Mouse (Mus musculus): ENCODE data around the gene Gm2832. TPM values are rescaled to one million over a fixed set of nuclear protein-coding genes. Genes with fewer than 3 reads are reported as not detected.
"Not testable (repeated sequence)": the region's sequence is repeated elsewhere in the genome, so short reads cannot be mapped to it uniquely, and the experiment has no call there.

Gm2832 gene
- polyA plus RNA-seq (2016; fragmentation: Nextera tagmentation; extraction: Ambion mirVana), result 0.11 TPM in 1 of 2 replicates, not detected in the other

DNA sequence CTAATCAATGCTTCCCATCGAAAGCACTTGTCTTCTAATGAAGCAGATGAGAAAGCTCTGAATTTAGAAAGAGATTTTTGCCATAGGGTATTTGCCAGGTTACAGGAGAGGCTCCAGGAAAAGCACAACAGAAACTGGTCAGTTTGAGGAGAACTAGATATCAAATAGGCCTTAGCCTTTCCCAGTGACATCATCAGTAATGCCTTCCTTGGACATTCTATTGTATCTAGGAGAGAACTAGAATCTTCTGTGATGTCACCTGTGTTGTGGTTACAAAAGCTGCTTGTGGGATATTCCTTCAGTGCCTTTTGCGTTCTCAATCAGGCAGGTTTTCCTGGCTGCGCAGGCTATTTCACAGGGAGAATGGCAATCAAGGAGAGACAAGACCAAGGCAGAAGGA lies at the start of gene Gm2832:
TSS of gene Gm2832 (plus strand) at position 301 of the 400 bp plus-strand sequence.
- WGBS, result 83% methylated on average over 2 of the region's 3 CpGs
- H3K27me3 ChIP-seq (ENCODE audit: insufficient read depth, poor library complexity, severe bottlenecking); H3K4me3 ChIP-seq; DNase-seq (ENCODE audit: low spot score); H3K36me3 ChIP-seq; H3K4me1 ChIP-seq (replicated peaks); H3K27ac ChIP-seq; H3K9me3 ChIP-seq: not testable (repeated sequence)

GRCm38 (mm10) chr14:41263296-41263695 lies 15.3 kb upstream of the Gm2832 start:
- not testable (repeated sequence) for H3K4me3 ChIP-seq; DNase-seq (ENCODE audit: low spot score); H3K27me3 ChIP-seq (ENCODE audit: insufficient read depth, poor library complexity, severe bottlenecking); H3K4me1 ChIP-seq (replicated peaks); H3K27ac ChIP-seq; H3K9me3 ChIP-seq; H3K36me3 ChIP-seq
- 29% methylated on average over 4 of the region's 4 CpGs for WGBS

- not testable (repeated sequence) for H3K27me3 ChIP-seq (ENCODE audit: insufficient read depth, poor library complexity, severe bottlenecking); H3K27ac ChIP-seq; H3K4me1 ChIP-seq (replicated peaks); H3K36me3 ChIP-seq; H3K9me3 ChIP-seq
- H3K4me3 ChIP-seq, result peak overlapping the region; percentile 43
- DNase-seq (ENCODE audit: low spot score), result peak; percentile 2
- WGBS, result 4% methylated on average over 26 of the region's 29 CpGs
Measured at GRCm38 (mm10) chr14:41263853-41264755, 14.5 kb upstream of the Gm2832 start.

- H3K36me3 ChIP-seq; H3K27ac ChIP-seq; H3K27me3 ChIP-seq (ENCODE audit: insufficient read depth, poor library complexity, severe bottlenecking); H3K9me3 ChIP-seq; H3K4me1 ChIP-seq (replicated peaks): not testable (repeated sequence)
- DNase-seq (ENCODE audit: low spot score), result peak; percentile 41
- under 1% methylated on average over 28 of the region's 36 CpGs for WGBS
- peak overlapping the region; percentile 43 for H3K4me3 ChIP-seq
Measured at GRCm38 (mm10) chr14:41264756-41265566, 13.6 kb upstream of the Gm2832 start.

DNA sequence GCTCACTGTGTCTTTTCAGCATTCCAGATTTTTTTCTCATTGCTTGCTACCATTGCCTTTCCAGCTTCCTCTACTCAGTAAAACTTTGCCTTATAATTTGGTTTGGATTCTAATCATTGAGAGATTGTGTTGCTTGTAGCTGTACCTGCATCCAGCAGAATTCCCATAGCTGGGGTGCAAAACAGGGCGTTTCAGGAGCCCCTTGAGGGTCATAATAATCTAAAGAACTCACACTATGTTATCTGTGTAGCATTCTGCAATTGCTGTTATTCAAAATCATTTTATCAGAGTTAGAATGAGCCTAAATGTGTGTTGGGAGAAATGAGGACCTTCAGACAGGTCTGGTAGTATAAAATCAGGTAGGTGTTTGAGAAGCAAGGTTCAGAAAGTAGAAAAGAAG lies 7.4 kb downstream of the Gm2832 start:
- WGBS, result 33% methylated on average over 1 of the region's 1 CpGs
- H3K36me3 ChIP-seq; H3K4me1 ChIP-seq (replicated peaks); H3K9me3 ChIP-seq; DNase-seq (ENCODE audit: low spot score); H3K4me3 ChIP-seq; H3K27me3 ChIP-seq (ENCODE audit: insufficient read depth, poor library complexity, severe bottlenecking); H3K27ac ChIP-seq: not testable (repeated sequence)

Other genes with a start within 250 kb of the Gm2832 start
- 0.47 and 0.64 TPM in 2 replicates for gene Dydc2, start 209.6 kb upstream of the Gm2832 start, polyA plus RNA-seq (2016; fragmentation: Nextera tagmentation; extraction: Ambion mirVana)
- not detected in 2 replicates for gene Dydc1, start 205.9 kb upstream of the Gm2832 start, polyA plus RNA-seq (2016; fragmentation: Nextera tagmentation; extraction: Ambion mirVana)
- gene Mat1a, start 173.8 kb upstream of the Gm2832 start, polyA plus RNA-seq (2016; fragmentation: Nextera tagmentation; extraction: Ambion mirVana), result not detected in 2 replicates
- gene Sftpa1, start 147.0 kb upstream of the Gm2832 start, polyA plus RNA-seq (2016; fragmentation: Nextera tagmentation; extraction: Ambion mirVana), result not detected in 2 replicates
- not detected in 2 replicates for gene Mbl1, start 127.3 kb upstream of the Gm2832 start, polyA plus RNA-seq (2016; fragmentation: Nextera tagmentation; extraction: Ambion mirVana)
- not detected in 2 replicates for gene Sftpd, start 93.7 kb upstream of the Gm2832 start, polyA plus RNA-seq (2016; fragmentation: Nextera tagmentation; extraction: Ambion mirVana)
- gene Gm5798, start 69.8 kb downstream of the Gm2832 start, polyA plus RNA-seq (2016; fragmentation: Nextera tagmentation; extraction: Ambion mirVana), result not detected in 2 replicates
- not detected in 2 replicates for gene Gm7945, start 107.6 kb downstream of the Gm2832 start, polyA plus RNA-seq (2016; fragmentation: Nextera tagmentation; extraction: Ambion mirVana)
- gene Gm6482, start 129.5 kb downstream of the Gm2832 start, polyA plus RNA-seq (2016; fragmentation: Nextera tagmentation; extraction: Ambion mirVana), result not detected in 2 replicates
- gene Gm7954, start 174.7 kb downstream of the Gm2832 start, polyA plus RNA-seq (2016; fragmentation: Nextera tagmentation; extraction: Ambion mirVana), result not detected in 2 replicates
- gene Gm3486, start 210.7 kb downstream of the Gm2832 start, polyA plus RNA-seq (2016; fragmentation: Nextera tagmentation; extraction: Ambion mirVana), result not detected in 2 replicates

All from hindbrain, embryonic 10.5 days (tissue).